Mouse (Mus musculus) megakaryocyte, embryonic 14.5 days (primary cell): ENCODE data around the gene Clint1.

Experiments
- FLI1 ChIP-seq: IDR thresholded peaks from 2 replicates; pipeline ENCODE4 v1.6.1; 2012; ENCODE audit warnings: low read length, inconsistent platforms, mixed read lengths
- GATA1 ChIP-seq: IDR thresholded peaks from 3 replicates; pipeline ENCODE4 v1.6.1; 2012; ENCODE audit warnings: mixed read lengths, low read length, inconsistent platforms, borderline replicate concordance

DNA sequence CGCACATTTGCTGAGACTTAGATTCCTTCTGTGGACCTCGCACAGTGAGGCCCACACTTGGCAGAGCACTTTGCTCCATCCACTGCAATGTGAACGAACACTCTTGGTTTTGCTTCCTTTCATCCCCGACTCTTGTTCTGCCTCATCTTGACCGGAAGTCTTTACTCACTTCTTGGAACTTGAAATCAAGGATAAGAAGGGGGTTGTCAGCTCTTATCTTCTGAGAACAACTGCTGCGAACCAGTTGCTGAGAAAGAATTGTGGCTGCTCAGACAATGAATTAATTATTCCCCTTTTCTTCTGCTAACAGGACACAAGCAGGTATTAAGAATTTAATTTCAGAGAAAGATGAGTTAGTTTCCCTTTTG lies 4.3 kb downstream of the Clint1 start:
- no peak for TF ChIP-seq FLI1
- no peak for TF ChIP-seq GATA1
